Mouse (Mus musculus): ENCODE measurements around the gene Cacnb4.
A peak's percentile ranks its signal among the peaks of the same experiment; 100 is the strongest.

The Cacnb4 gene

GRCm38 (mm10) chr2:52647255-52647998 is 29.2 kb downstream of the Cacnb4 start:
- no peak for ATAC-seq (ENCODE audit: low TSS enrichment)

- ATAC-seq (ENCODE audit: low TSS enrichment), result peak; percentile 81
Measured at GRCm38 (mm10) chr2:52643657-52644056, 33.0 kb downstream of the Cacnb4 start.

GRCm38 (mm10) chr2:52639530-52639875 is 37.1 kb downstream of the Cacnb4 start:
- ATAC-seq (ENCODE audit: low TSS enrichment), result no peak

- ATAC-seq (ENCODE audit: low TSS enrichment), result no peak
Measured at GRCm38 (mm10) chr2:52638857-52639529, 37.6 kb downstream of the Cacnb4 start.

- ATAC-seq (ENCODE audit: low TSS enrichment), result peak; percentile 82
Measured at GRCm38 (mm10) chr2:52638226-52638625, 38.4 kb downstream of the Cacnb4 start.

- ATAC-seq (ENCODE audit: low TSS enrichment), result no peak
Measured at GRCm38 (mm10) chr2:52636051-52636450, 40.6 kb downstream of the Cacnb4 start.

- no peak for ATAC-seq (ENCODE audit: low TSS enrichment)
Measured at GRCm38 (mm10) chr2:52635358-52635757, 41.3 kb downstream of the Cacnb4 start.

GRCm38 (mm10) chr2:52632880-52633279 is 43.8 kb downstream of the Cacnb4 start:
- peak; percentile 75 for ATAC-seq (ENCODE audit: low TSS enrichment)

GRCm38 (mm10) chr2:52628186-52628585 is 48.4 kb downstream of the Cacnb4 start:
- ATAC-seq (ENCODE audit: low TSS enrichment), result no peak

- ATAC-seq (ENCODE audit: low TSS enrichment), result no peak
Measured at GRCm38 (mm10) chr2:52626266-52626665, 50.4 kb downstream of the Cacnb4 start.

GRCm38 (mm10) chr2:52625731-52626130 is 50.9 kb downstream of the Cacnb4 start:
- ATAC-seq (ENCODE audit: low TSS enrichment), result no peak

- peak; percentile 16 for ATAC-seq (ENCODE audit: low TSS enrichment)
Measured at GRCm38 (mm10) chr2:52623921-52624404, 52.7 kb downstream of the Cacnb4 start.

- ATAC-seq (ENCODE audit: low TSS enrichment), result peak; percentile 35
Measured at GRCm38 (mm10) chr2:52623461-52623860, 53.2 kb downstream of the Cacnb4 start.

- peak; percentile 21; the same call in 1 of the 2 replicates for ATAC-seq (ENCODE audit: low TSS enrichment)
Measured at GRCm38 (mm10) chr2:52622616-52623015, 54.0 kb downstream of the Cacnb4 start.

GRCm38 (mm10) chr2:52619406-52619974 is 57.1 kb downstream of the Cacnb4 start:
- ATAC-seq (ENCODE audit: low TSS enrichment), result no peak

- ATAC-seq (ENCODE audit: low TSS enrichment), result no peak
Measured at GRCm38 (mm10) chr2:52618804-52619203, 57.8 kb downstream of the Cacnb4 start.

GRCm38 (mm10) chr2:52615429-52615828 is 61.2 kb downstream of the Cacnb4 start:
- ATAC-seq (ENCODE audit: low TSS enrichment), result 0 out of 2 replicates have a peak, but pooled peaks have one; percentile 10

- ATAC-seq (ENCODE audit: low TSS enrichment), result no peak
Measured at GRCm38 (mm10) chr2:52613888-52614287, 62.7 kb downstream of the Cacnb4 start.

GRCm38 (mm10) chr2:52609486-52609885 is 67.1 kb downstream of the Cacnb4 start:
- no peak for ATAC-seq (ENCODE audit: low TSS enrichment)

GRCm38 (mm10) chr2:52607857-52608485 is 68.7 kb downstream of the Cacnb4 start:
- ATAC-seq (ENCODE audit: low TSS enrichment), result no peak

- no peak for ATAC-seq (ENCODE audit: low TSS enrichment)
Measured at GRCm38 (mm10) chr2:52606331-52606730, 70.3 kb downstream of the Cacnb4 start.

- ATAC-seq (ENCODE audit: low TSS enrichment), result peak; percentile 74
Measured at GRCm38 (mm10) chr2:52605321-52605720, 71.3 kb downstream of the Cacnb4 start.

Data from frontal cortex, adult (tissue).